Mouse (Mus musculus): Measurements from ENCODE around the gene Pagr1a. TPM values are rescaled to one million over a fixed set of nuclear protein-coding genes. Genes with fewer than 3 reads are reported as not detected.

The Pagr1a gene
- polyA plus RNA-seq, 1 experiment: 8.1 TPM

- no peak for TF ChIP-seq TCF3 (IDR thresholded peaks at IDR 0.05; ENCODE audit: insufficient read length, low read depth)
- TF ChIP-seq E2F4 (IDR thresholded peaks at IDR 0.05; ENCODE audit: insufficient read depth): peak; percentile 93
- no peak for TF ChIP-seq MYOG (IDR thresholded peaks at IDR 0.05; ENCODE audit: control insufficient read depth in 1 of 3, insufficient read depth in 1 of 3, insufficient read length in 2 of 3, low read depth in 2 of 3)
- TF ChIP-seq REST (IDR thresholded peaks at IDR 0.05; ENCODE audit: insufficient read depth, insufficient read length): no peak
- peak; percentile 79 for TF ChIP-seq POLR2AphosphoS2 (IDR thresholded peaks at IDR 0.05; ENCODE audit: insufficient read length, low read depth)
- TF ChIP-seq POLR2A (IDR thresholded peaks at IDR 0.05; ENCODE audit: insufficient read length, low read depth): peak; percentile 81
- TF ChIP-seq TCF12 (IDR thresholded peaks at IDR 0.05; ENCODE audit: insufficient read depth, poor library complexity, severe bottlenecking): no peak
- H3ac ChIP-seq (ENCODE audit: control insufficient read depth, insufficient read length): peak within 1 kb of the TSS; percentile 85
- H3K27me3 ChIP-seq (ENCODE audit: control insufficient read depth, insufficient read depth, insufficient read length): no peaks in the 10 kb centered on the region
- H3K36me3 ChIP-seq (ENCODE audit: control insufficient read depth, insufficient read depth): no peaks in the 10 kb centered on the region
- peak within 1 kb of the TSS; percentile 74 for H3K4me3 ChIP-seq
- peaks cover 51% of the 10 kb centered on the region for H3K79me2 ChIP-seq (ENCODE audit: control insufficient read depth, insufficient read depth)
- peak within 1 kb of the TSS; percentile 86 for H3K4me2 ChIP-seq (ENCODE audit: low read depth)
Observed at GRCm38 (mm10) chr7:127041851-127042672, 24.9 kb upstream of the Pagr1a start, which contains the start of gene Kif22. Gene Kif22 (minus strand): TSS chr7:127042471.

- Histone ChIP-seq H3K27me3 (ENCODE audit: control insufficient read depth, insufficient read depth, insufficient read length) (no peaks in the 10 kb centered on the region), H3K79me2 (ENCODE audit: control insufficient read depth, insufficient read depth) (peaks cover 5% of the 10 kb centered on the region), H3K4me2 (ENCODE audit: low read depth) (no peak overlapping the region), H3ac (ENCODE audit: control insufficient read depth, insufficient read length) (no peak overlapping the region), H3K4me3 (no peak overlapping the region), H3K36me3 (ENCODE audit: control insufficient read depth, insufficient read depth) (peaks cover 37% of the 10 kb centered on the region)
- no peak for TF ChIP-seq POLR2AphosphoS2 (IDR thresholded peaks at IDR 0.05; ENCODE audit: insufficient read length, low read depth)
- TF ChIP-seq CEBPB (IDR thresholded peaks at IDR 0.05; ENCODE audit: insufficient read depth, poor library complexity, severe bottlenecking): no peak
- no peak for TF ChIP-seq MYOG (IDR thresholded peaks at IDR 0.05; ENCODE audit: control insufficient read depth in 1 of 3, insufficient read depth in 1 of 3, insufficient read length in 2 of 3, low read depth in 2 of 3)
- no peak for TF ChIP-seq E2F4 (IDR thresholded peaks at IDR 0.05; ENCODE audit: insufficient read depth)
- no peak for TF ChIP-seq TCF12 (IDR thresholded peaks at IDR 0.05; ENCODE audit: insufficient read depth, poor library complexity, severe bottlenecking)
- TF ChIP-seq REST (IDR thresholded peaks at IDR 0.05; ENCODE audit: insufficient read depth, insufficient read length): no peak
- TF ChIP-seq MAX (IDR thresholded peaks at IDR 0.05; ENCODE audit: low read depth): no peak
- no peak for TF ChIP-seq MYOD1 (IDR thresholded peaks at IDR 0.05; ENCODE audit: control insufficient read depth in 1 of 3, insufficient read length in 2 of 3, low read depth in 2 of 3)
- no peak for TF ChIP-seq USF1 (IDR thresholded peaks at IDR 0.05; ENCODE audit: low read depth)
- no peak for TF ChIP-seq POLR2A (IDR thresholded peaks at IDR 0.05; ENCODE audit: insufficient read length, low read depth)
Observed at GRCm38 (mm10) chr7:127031244-127031643, 14.1 kb upstream of the Pagr1a start.

- peak; percentile 43; the same call in 1 of the 2 replicates for TF ChIP-seq CEBPB (IDR thresholded peaks at IDR 0.05; ENCODE audit: insufficient read depth, poor library complexity, severe bottlenecking)
- no peak for TF ChIP-seq SRF (IDR thresholded peaks at IDR 0.05; ENCODE audit: control insufficient read depth, insufficient read length, low read depth)
- Histone ChIP-seq H3ac (ENCODE audit: control insufficient read depth, insufficient read length) (no peak overlapping the region), H3K36me3 (ENCODE audit: control insufficient read depth, insufficient read depth) (peaks cover 37% of the 10 kb centered on the region), H3K4me3 (no peak overlapping the region), H3K79me2 (ENCODE audit: control insufficient read depth, insufficient read depth) (peaks cover 4% of the 10 kb centered on the region), H3K4me2 (ENCODE audit: low read depth) (no peak overlapping the region), H3K27me3 (ENCODE audit: control insufficient read depth, insufficient read depth, insufficient read length) (no peaks in the 10 kb centered on the region)
Observed at GRCm38 (mm10) chr7:127030172-127030571, 13.0 kb upstream of the Pagr1a start.

- Histone ChIP-seq H3K4me2 (ENCODE audit: low read depth) (peak overlapping the region; percentile 80), H3K36me3 (ENCODE audit: control insufficient read depth, insufficient read depth) (peaks cover 41% of the 10 kb centered on the region), H3K79me2 (ENCODE audit: control insufficient read depth, insufficient read depth) (peaks cover 20% of the 10 kb centered on the region), H3ac (ENCODE audit: control insufficient read depth, insufficient read length) (no peak overlapping the region), H3K27me3 (ENCODE audit: control insufficient read depth, insufficient read depth, insufficient read length) (no peaks in the 10 kb centered on the region), H3K4me3 (peak overlapping the region; percentile 67)
- TF ChIP-seq TCF3 (IDR thresholded peaks at IDR 0.05; ENCODE audit: insufficient read length, low read depth) (no peak), REST (IDR thresholded peaks at IDR 0.05; ENCODE audit: insufficient read depth, insufficient read length) (no peak), MYOG (IDR thresholded peaks at IDR 0.05; ENCODE audit: control insufficient read depth in 1 of 3, insufficient read depth in 1 of 3, insufficient read length in 2 of 3, low read depth in 2 of 3) (peak in 1 of 3 experiments; percentile 12), TCF12 (IDR thresholded peaks at IDR 0.05; ENCODE audit: insufficient read depth, poor library complexity, severe bottlenecking) (no peak), CEBPB (IDR thresholded peaks at IDR 0.05; ENCODE audit: insufficient read depth, poor library complexity, severe bottlenecking) (no peak), SRF (IDR thresholded peaks at IDR 0.05; ENCODE audit: control insufficient read depth, insufficient read length, low read depth) (no peak), POLR2AphosphoS2 (IDR thresholded peaks at IDR 0.05; ENCODE audit: insufficient read length, low read depth) (no peak), E2F4 (IDR thresholded peaks at IDR 0.05; ENCODE audit: insufficient read depth) (no peak), USF1 (IDR thresholded peaks at IDR 0.05; ENCODE audit: low read depth) (no peak), MYOD1 (IDR thresholded peaks at IDR 0.05; ENCODE audit: control insufficient read depth in 1 of 3, insufficient read length in 2 of 3, low read depth in 2 of 3) (peak in 2 of 3 experiments; percentile 14 to 54), POLR2A (IDR thresholded peaks at IDR 0.05; ENCODE audit: insufficient read length, low read depth) (peak; percentile 24), MAX (IDR thresholded peaks at IDR 0.05; ENCODE audit: low read depth) (no peak)
Observed at GRCm38 (mm10) chr7:127027885-127028284, 10.7 kb upstream of the Pagr1a start.

All from myocyte (in vitro differentiated cells).